Comparison of ENCODE assay signal across 9 mouse cellular contexts in genomic region chr4:128730271-128730670, GRCm38 (mm10). TPM values are rescaled to one million over a fixed set of nuclear protein-coding genes. Genes with fewer than 3 reads are reported as not detected.
DNase-seq lines count a peak whose midpoint lies in the region; ATAC-seq and TF ChIP-seq lines count a peak whose summit lies in the region.
"Had no signal": no experiment of that assay in that cellular context is flagged by ENCODE, and none has a peak within 500 bp of the region (broad histone marks: within the 10 kb centered on the region; RNA-seq: fewer than 3 reads in every experiment).

No protein-coding gene starts in this region.

- no peak for DNase-seq in kidney, adult 8-10 months
- no peak for DNase-seq in embryonic facial prominence, embryonic 11.5 days (ENCODE audit: low spot score)
- DNase-seq in hindbrain, postnatal 0 days (ENCODE audit: low spot score): no peak
- DNase-seq in left cerebral cortex, postnatal 14 days (ENCODE audit: low spot score in 2 of 2): no peak
- no peak for DNase-seq in spleen, postnatal 36 days (ENCODE audit: low spot score in 2 of 2)
- DNase-seq in layer of hippocampus, adult 9-11 months: no peak
- DNase-seq: cerebellum, adult 18-20 months had no signal

- H3K9me3 ChIP-seq in kidney, embryonic 14.5 days (ENCODE audit: control insufficient read depth, low read length): no peaks in the 10 kb centered on the region
- no peaks in the 10 kb centered on the region for H3K9me3 ChIP-seq in embryonic facial prominence, embryonic 11.5 days (replicated peaks; ENCODE audit: control insufficient read depth, low read length)
- H3K9me3 ChIP-seq in hindbrain, postnatal 0 days (ENCODE audit: low read length): no peaks in the 10 kb centered on the region
- H3K9me3 ChIP-seq in midbrain, embryonic 15.5 days: no peaks in the 10 kb centered on the region

- H3K36me3 ChIP-seq in kidney, embryonic 14.5 days (ENCODE audit: control insufficient read depth, insufficient read depth, low read length): peaks cover 10% of the 10 kb centered on the region; the same call in 1 of the 2 replicates
- no peaks in the 10 kb centered on the region; the same call in 1 of the 2 replicates for H3K36me3 ChIP-seq in embryonic facial prominence, embryonic 11.5 days (replicated peaks; ENCODE audit: control insufficient read depth, insufficient read depth, low read depth, low read length)
- H3K36me3 ChIP-seq in hindbrain, postnatal 0 days (ENCODE audit: insufficient read depth, low read length): no peaks in the 10 kb centered on the region
- 0 out of 2 replicates have a peak, but pooled peaks cover 4% of the 10 kb centered on the region for H3K36me3 ChIP-seq in midbrain, embryonic 15.5 days (replicated peaks)

- TF ChIP-seq CTCF in hindbrain, postnatal 0 days (IDR thresholded peaks at IDR 0.05; ENCODE audit: low read depth): no peak

- H3K27ac ChIP-seq in kidney, embryonic 14.5 days (ENCODE audit: low read depth, low read length): no peak overlapping the region
- no peak overlapping the region for H3K27ac ChIP-seq in embryonic facial prominence, embryonic 11.5 days (replicated peaks; ENCODE audit: low read depth, low read length)
- H3K27ac ChIP-seq in hindbrain, postnatal 0 days: no peak overlapping the region
- peak overlapping the region; percentile 18; the same call in 1 of the 2 replicates for H3K27ac ChIP-seq in midbrain, embryonic 15.5 days

- 61% methylated on average over 6 of the region's 6 CpGs for WGBS in kidney, embryonic 14.5 days
- 81% methylated on average over 6 of the region's 6 CpGs for WGBS in embryonic facial prominence, embryonic 11.5 days
- 27% methylated on average over 6 of the region's 6 CpGs for WGBS in hindbrain, postnatal 0 days
- WGBS in midbrain, embryonic 15.5 days: 30% methylated on average over 6 of the region's 6 CpGs

- peak overlapping the region; percentile 98 for H3K4me3 ChIP-seq in kidney, embryonic 14.5 days (ENCODE audit: low read length)
- no peak overlapping the region for H3K4me3 ChIP-seq in embryonic facial prominence, embryonic 11.5 days (ENCODE audit: low read depth, low read length)
- H3K4me3 ChIP-seq in hindbrain, postnatal 0 days (ENCODE audit: low read length): peak overlapping the region; percentile 99
- H3K4me3 ChIP-seq in midbrain, embryonic 15.5 days: peak overlapping the region; percentile 90

- intact Hi-C loops in left cerebral cortex, postnatal 14 days (cut with DNase I): no loop called here

- no peak overlapping the region for H3K9ac ChIP-seq in kidney, embryonic 14.5 days (ENCODE audit: low read depth, low read length)
- no peak overlapping the region for H3K9ac ChIP-seq in embryonic facial prominence, embryonic 11.5 days (replicated peaks; ENCODE audit: low read length)
- peak overlapping the region; percentile 100; the same call in 1 of the 2 replicates for H3K9ac ChIP-seq in hindbrain, postnatal 0 days (replicated peaks; ENCODE audit: low read length)
- peak overlapping the region; percentile 99; the same call in 1 of the 2 replicates for H3K9ac ChIP-seq in midbrain, embryonic 15.5 days

- H3K4me2 ChIP-seq in kidney, embryonic 14.5 days (replicated peaks; ENCODE audit: low read depth, low read length): peak overlapping the region; percentile 80
- H3K4me2 ChIP-seq in embryonic facial prominence, embryonic 11.5 days (ENCODE audit: low read depth, low read length): peak overlapping the region; percentile 72
- H3K4me2 ChIP-seq in hindbrain, postnatal 0 days (ENCODE audit: low read depth, low read length): peak overlapping the region; percentile 74
- H3K4me2 ChIP-seq in midbrain, embryonic 15.5 days: peak overlapping the region; percentile 85

- peaks cover 60% of the 10 kb centered on the region for H3K4me1 ChIP-seq in kidney, embryonic 14.5 days (ENCODE audit: control insufficient read depth, insufficient read depth, low read length)
- H3K4me1 ChIP-seq in embryonic facial prominence, embryonic 11.5 days (ENCODE audit: control insufficient read depth, insufficient read depth, low read length): peaks cover 10% of the 10 kb centered on the region
- H3K4me1 ChIP-seq in hindbrain, postnatal 0 days (ENCODE audit: insufficient read depth, low read length): peaks cover 53% of the 10 kb centered on the region
- H3K4me1 ChIP-seq in midbrain, embryonic 15.5 days: peaks cover 84% of the 10 kb centered on the region

- no peak for ATAC-seq in kidney, embryonic 14.5 days (ENCODE audit: low FRiP score, low TSS enrichment)
- ATAC-seq in embryonic facial prominence, embryonic 11.5 days (replicated peaks; ENCODE audit: insufficient number of reproducible peaks, low FRiP score, low TSS enrichment, low read depth): no peak
- no peak for ATAC-seq in hindbrain, postnatal 0 days
- ATAC-seq in midbrain, embryonic 15.5 days (replicated peaks): no peak

- no peaks in the 10 kb centered on the region for H3K27me3 ChIP-seq in kidney, embryonic 14.5 days (ENCODE audit: control insufficient read depth, insufficient read depth, low read length)
- no peaks in the 10 kb centered on the region for H3K27me3 ChIP-seq in embryonic facial prominence, embryonic 11.5 days (ENCODE audit: control insufficient read depth, insufficient read depth, low read length)
- no peaks in the 10 kb centered on the region for H3K27me3 ChIP-seq in hindbrain, postnatal 0 days (ENCODE audit: insufficient read depth, low read length)
- no peaks in the 10 kb centered on the region for H3K27me3 ChIP-seq in midbrain, embryonic 15.5 days (replicated peaks)

RNA-seq across cellular contexts. Expression of gene A3galt2, which starts 24.9 kb away (rescaled TPM):
- polyA plus RNA-seq in kidney, embryonic 14.5 days (2014; fragmentation: Nextera tagmentation; extraction: Ambion mirVana): 0.23 and 0.49 TPM in 2 replicates
- 0.11 and 0.18 TPM in 2 replicates for polyA plus RNA-seq in embryonic facial prominence, embryonic 11.5 days (2014; fragmentation: Nextera tagmentation; extraction: Ambion mirVana)
- 0.47 and 1.1 TPM in 2 replicates for total RNA-seq in hindbrain, postnatal 0 days (2014; rRNA removed)
- polyA plus RNA-seq in hindbrain, postnatal 0 days (2015; fragmentation: Nextera tagmentation; extraction: Ambion mirVana): 0.10 TPM in 2 replicates
- polyA plus RNA-seq in midbrain, embryonic 15.5 days (2015; fragmentation: Nextera tagmentation; extraction: Ambion mirVana): 0.28 and 0.34 TPM in 2 replicates
- under 1 TPM; 0.42 to 0.75 TPM for total RNA-seq in left cerebral cortex, postnatal 14 days (2021)

Comparison
In these comparisons a context has a peak if more than half of its experiments do, and no peak if none do; other contexts are left out.
1. H3K9ac ChIP-seq: peak in hindbrain, postnatal 0 days (single experiment) and midbrain, embryonic 15.5 days (single experiment); none in kidney, embryonic 14.5 days (single experiment) and embryonic facial prominence, embryonic 11.5 days (single experiment).
2. Peak in every context shown above with its lines, with median percentiles within 50 percentile points of each other: H3K4me2 ChIP-seq.